Mouse (Mus musculus) induced T-regulatory cell, adult 2 months (primary cell): ENCODE measurements around the gene Cntnap2.
"Not testable (repeated sequence)": the region's sequence is repeated elsewhere in the genome, so short reads cannot be mapped to it uniquely, and the experiment has no call there.

Experiments
- DNase-seq: peaks from one replicate; pipeline ENCODE4 v3.0.0-alpha.2; 2012; ENCODE audit warnings: low read depth

Gene Cntnap2

DNA sequence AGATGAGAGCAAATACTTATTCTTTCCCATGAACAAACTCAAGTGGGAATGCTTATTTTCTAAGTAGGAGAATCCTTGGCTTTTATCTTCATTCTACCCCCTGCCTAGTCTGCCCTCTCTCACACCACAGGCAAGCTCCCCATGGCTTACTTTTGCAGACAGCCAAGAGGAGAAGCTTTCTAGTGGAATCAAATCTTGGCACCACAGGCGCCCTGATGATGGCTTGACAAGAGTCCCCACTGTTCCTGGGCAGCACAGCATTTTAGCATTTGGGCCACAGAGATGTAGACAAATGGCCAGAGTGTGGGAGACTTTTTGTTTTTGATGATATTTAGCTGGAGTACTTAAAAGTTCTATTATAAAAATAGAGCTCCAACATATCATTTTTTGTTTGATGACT lies 1204.0 kb downstream of the Cntnap2 start:
- no peak for DNase-seq

DNA sequence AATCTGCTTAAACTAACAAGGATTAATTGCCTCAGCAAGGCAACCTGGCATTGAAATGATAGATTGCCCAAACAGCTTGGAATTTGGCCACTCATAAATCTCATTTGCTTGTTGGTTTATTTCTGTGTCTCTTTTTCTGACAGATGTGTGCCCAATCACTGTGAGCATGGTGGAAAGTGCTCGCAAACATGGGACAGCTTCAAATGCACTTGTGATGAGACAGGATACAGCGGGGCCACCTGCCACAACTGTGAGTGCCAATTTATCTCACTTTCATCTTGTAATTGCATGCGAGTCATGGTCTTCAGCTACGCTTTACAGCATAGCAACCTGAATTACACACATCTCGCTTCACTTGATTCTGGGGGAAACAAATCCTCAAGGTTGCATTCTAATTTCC lies 1287.8 kb downstream of the Cntnap2 start:
- DNase-seq: no peak

DNA sequence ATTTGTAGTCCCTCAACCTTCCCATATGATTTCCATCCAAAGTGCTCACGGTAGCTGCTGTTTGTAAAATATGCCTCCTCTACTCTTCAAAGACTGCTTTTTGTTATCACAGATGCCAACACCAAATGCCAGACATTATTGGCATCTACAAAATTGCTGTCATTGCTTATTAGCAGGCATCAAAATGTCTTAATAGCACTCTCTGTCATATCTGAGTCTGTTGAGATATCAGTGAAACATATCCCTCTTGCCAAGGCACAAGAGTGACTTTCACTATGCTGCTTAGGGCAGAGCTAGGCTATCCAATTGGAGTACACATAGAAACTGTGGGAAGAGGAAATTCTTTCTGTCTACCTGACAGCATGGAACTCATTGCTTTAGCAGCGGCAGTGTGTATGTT lies 1301.9 kb downstream of the Cntnap2 start:
- DNase-seq: no peak

DNA sequence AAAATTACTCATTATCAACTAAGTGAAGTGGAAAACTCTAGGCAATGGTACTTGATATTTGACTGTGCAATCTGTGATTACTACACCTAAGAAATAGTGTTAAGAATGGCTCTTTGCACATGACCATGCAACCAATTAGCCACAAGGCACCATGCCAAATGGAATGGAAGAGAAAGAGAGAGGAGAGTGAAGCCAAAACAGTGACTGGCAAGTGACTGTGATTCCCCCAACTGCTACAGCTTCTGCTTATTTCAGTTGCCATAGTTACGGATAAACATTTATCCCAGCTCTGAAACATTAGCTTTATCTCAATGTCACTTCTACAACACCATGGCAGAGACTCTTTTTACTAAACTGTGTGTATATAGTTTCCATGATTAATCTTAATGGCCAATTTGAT lies 1303.0 kb downstream of the Cntnap2 start:
- no peak for DNase-seq

DNA sequence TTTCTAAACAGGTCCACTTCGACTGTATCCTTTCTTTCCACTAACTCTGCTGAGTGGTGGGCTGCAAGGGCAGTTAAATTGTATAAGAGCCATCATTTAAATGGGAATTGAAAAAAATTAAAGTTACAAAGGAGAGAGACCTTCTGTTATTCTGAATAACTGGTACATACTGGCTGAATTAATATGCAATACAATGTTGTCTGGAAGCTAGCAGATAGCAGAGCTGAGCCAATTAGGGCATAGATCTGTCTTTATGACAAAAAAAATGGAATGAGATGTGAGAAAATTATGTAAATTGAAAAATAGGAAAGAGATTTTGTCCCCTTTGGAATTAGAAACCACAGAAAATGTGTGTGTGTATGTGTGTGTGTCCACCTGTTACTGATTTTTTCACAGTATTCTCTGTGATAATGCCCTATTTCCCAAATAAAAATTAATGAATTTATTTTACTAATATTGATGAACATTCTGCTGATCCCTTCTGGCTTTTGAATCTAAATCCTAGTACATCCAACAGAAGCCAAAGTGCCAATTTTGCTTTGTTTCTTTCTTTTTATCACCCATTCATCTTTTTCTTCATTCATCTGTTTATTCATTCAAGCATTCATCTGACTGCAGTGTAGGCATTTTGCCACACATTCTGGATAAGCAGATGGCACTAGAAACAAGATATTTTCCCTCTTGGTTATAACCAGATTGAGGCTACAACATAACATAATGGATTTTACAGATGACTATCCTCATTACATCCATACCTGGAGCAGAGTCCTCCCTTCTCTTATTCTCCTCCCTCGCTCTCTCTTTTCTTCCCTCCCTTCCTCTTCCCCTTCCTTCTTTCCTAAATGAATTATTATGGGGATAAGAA lies 1339.8 kb downstream of the Cntnap2 start:
- no peak for DNase-seq

DNA sequence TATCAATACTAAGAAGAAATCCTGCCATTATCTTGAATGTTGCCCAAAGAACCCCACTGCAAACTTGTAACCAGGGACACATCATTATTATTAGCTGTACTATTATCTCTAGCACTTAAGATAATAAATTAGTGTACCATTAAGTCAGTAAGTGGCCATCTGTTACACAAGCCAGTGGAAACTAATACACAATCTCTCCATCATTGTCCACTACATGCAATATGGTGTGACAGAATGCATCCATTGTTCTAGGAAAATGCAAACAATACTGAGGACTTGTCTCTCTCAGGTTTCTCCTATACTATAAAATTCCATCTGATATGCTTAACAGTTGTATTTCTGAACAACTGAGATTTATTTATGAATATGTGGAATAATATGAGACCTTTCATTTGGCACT lies 1355.0 kb downstream of the Cntnap2 start:
- no peak for DNase-seq

DNA sequence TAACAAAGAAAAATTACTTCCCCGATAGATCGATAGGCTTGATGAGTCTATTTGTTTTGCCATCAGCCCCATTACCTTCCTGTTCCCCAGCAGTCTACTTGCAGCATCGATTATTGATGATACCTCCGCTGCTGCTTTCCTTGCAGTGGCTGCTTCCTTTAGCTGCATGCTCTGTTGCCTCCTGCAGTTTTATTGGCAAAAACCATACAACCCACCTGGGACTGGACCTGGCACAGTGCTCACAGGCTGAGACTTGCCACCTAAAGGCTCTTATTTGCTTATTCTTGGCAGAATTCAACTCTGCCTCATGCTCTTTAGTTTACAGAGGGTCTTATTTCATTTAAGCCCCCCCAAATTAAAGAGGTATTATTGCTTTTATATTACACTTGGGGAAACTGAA lies 1355.4 kb downstream of the Cntnap2 start:
- DNase-seq: no peak

DNA sequence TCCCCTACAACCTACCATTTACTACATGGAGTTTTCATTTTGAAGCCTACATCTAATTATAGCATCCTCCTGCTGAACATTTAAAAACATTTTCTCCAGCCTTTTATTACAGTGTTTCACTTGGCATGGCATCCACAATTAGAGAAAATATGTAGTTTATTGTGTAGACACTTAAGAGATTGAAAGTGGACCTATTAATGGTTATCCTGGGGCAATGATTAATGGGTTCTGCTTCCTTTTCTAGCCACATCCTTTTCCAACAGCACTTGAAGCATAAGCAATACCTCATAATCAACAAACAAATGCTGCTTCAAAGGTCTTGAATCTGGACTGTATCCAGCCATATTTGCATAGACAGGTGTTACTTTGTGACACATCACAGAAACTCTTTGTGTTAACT lies 1360.7 kb downstream of the Cntnap2 start:
- no peak for DNase-seq

DNA sequence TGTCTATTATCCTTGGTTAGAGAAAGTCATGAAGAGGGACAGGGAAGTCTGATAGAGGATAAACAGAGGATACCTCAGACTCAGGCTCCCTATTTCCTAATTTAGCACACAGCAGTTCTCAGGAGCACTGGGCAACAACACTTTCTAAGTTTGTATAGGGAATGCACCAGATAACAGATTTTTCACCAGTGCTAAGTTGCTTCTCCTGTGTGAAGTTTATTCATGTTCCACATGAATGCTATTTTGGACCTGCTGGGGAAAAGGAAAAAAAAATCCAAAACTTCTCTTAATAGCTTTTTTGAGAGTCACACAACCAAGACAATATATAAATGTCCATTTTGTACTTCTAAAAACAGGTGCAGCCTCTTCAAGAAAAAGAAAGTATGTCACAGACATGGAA lies 1361.2 kb downstream of the Cntnap2 start:
- no peak for DNase-seq

- no peak for DNase-seq
Measured at GRCm38 (mm10) chr6:46428231-46428630, 1369.1 kb downstream of the Cntnap2 start.

- no peak for DNase-seq
Measured at GRCm38 (mm10) chr6:46450917-46451638, 1391.9 kb downstream of the Cntnap2 start.

- DNase-seq: no peak
Measured at GRCm38 (mm10) chr6:46472683-46473082, 1413.5 kb downstream of the Cntnap2 start.

DNA sequence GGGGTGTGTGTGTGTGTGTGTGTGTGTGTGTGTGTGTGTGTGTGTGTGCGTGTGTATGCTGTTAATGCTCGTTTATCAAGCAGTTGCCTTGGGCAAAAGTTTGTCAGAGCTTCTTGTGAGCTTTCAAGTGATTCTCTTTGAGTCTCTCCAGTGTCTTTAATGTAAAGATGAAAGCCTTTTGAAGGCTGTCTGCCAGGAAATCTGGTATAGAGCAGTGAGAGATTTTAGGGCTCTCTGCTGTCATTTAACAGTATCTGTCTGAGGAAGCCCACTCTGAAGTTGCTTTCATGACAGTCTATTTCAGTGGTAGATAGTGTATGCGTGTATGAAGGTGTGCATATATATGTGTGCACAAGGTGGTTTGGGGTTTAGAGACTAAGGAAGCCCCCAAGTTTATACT lies 1425.2 kb downstream of the Cntnap2 start:
- no peak for DNase-seq

DNA sequence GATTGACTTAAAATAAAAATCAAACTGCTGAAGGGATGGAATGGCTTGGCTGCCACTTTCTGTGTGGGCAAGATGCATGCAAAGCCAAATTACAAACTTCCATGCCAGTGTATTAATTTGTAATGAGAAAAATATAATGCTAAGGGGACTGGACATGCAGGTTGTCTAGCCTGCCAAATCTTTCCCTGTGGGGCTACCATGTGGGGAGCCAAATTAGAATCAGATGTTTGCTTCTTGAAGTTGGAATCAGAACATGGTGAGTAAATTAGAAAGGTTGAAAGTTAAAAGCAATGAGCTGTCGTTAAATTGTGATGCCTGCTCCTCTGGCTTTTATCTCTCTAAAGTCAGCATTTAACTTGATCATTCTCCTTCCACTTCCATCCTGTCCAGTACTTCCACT lies 1443.6 kb downstream of the Cntnap2 start:
- DNase-seq: no peak

DNA sequence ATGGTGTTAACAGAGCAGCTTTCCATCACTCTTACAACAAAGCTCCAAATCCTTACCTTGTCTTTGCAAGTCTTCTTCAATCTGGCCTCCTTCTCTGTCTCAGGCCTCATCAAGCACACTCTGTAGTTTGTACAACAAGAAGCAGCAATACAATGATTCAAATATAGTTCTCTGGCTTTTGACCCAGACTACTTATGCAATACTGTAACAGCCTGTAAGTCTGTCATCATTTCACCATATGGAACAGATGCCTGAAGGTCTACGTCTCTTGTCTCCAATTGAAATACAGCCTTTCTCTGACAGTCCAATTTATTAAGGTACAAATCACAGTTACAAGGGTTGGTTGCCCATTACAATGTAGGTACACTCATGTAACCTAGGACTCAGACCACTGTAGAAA lies 1453.7 kb downstream of the Cntnap2 start:
- DNase-seq: no peak

- DNase-seq: not testable (repeated sequence)
Measured at GRCm38 (mm10) chr6:46537586-46537985, 1478.4 kb downstream of the Cntnap2 start.

- no peak for DNase-seq
Measured at GRCm38 (mm10) chr6:46563470-46563869, 1504.3 kb downstream of the Cntnap2 start.

- DNase-seq: no peak
Measured at GRCm38 (mm10) chr6:46575055-46575454, 1515.9 kb downstream of the Cntnap2 start.

DNA sequence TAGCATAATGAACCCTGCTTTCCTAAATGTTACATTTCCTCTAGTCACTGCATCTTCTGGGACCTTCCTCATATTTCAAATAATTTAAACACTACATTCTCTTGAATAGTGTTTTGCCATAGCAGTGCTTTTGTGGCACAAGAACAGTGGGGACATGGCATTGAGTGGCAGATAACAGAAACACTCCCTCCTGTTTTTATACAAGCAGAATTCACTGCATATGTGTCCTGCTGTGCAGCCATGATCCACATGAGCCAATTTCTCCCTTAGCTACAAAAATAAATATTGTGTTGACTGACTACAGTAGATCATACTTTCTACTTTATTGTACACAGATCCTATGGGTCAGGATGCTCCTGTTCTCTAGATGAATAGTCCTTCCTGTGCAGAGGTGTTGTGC lies 1553.2 kb downstream of the Cntnap2 start:
- no peak for DNase-seq

DNA sequence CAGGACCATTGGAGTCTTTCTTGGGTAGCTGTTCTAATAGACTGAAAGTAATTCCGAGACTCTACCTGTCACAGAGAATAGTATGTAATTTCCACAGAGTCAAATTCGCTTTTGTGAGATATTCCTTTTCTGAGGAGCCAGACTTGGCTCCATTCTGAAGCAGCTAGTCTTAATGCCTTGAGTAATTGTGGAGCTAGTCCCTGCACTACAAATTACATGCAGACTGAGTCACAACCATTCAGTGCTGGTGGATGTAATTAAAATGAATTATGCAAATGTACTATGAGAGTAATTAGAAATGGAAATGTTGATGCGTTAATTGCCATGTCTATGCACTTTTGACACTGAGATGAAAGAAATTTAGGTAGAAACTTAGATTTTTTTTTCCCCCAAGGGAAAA lies 1553.7 kb downstream of the Cntnap2 start:
- no peak for DNase-seq

- DNase-seq: no peak
Measured at GRCm38 (mm10) chr6:46669018-46669417, 1609.9 kb downstream of the Cntnap2 start.

DNA sequence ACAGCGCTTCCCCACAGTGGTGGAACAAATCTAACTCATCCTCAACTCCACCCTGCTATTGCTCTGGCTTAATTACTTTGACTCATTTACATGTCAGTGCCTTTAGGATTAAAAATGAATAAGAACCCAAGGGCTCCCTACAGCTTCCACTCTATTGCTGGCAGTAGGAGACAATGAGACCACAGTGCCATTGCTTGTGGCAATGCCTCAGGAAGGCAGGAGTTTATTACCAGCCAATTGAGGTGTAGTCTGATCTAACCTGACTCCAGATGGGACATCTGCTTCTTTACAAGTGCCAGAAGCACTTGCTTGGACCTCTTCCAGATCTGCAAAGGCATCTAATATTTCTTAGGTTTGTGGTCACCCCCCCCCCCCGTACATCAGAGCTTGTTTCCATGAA lies 1615.9 kb downstream of the Cntnap2 start:
- DNase-seq: no peak

DNA sequence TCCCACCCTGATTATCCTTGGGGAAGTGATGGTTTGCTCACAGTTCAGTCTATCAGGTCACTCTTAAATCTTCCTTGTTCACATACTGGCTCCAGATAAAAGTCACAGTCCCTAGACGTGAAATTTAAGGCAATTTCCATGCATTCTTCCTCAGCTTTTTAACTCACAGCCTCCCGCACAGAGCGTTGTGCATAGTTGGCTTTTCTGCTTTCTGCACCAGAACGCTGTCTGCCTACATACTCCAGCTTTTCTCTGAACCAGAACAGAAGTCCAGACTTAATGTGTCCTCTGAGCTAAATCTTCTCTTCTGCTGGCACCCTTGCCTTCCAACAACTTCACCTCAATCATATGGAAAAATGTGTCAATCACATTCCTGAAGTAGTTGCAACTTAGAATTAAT lies 1616.5 kb downstream of the Cntnap2 start:
- DNase-seq: no peak

DNA sequence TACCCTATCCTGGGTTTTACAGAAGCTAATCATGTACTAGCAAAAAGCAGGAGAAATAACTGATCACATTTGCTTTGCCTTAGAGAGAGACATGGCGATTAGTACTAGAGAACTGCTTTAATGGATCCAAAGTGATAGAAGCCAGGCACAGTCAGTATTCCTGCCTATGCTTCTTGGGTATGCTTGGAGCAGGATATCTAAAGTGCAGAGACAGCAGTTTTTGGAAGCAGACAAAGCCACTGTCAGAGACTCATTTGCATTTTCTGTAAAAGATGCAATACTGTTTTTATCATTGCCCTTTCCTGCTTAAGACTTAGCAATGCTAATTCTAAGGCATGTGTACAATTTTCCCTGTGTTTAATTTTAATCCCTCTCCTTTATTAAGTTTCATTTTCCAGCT lies 1637.0 kb downstream of the Cntnap2 start:
- no peak for DNase-seq
